Mouse (Mus musculus) limb, embryonic 14.5 days (tissue): ENCODE data around the gene Abcg1. TPM values are rescaled to one million over a fixed set of nuclear protein-coding genes. Genes with fewer than 3 reads are reported as not detected.

ENCODE experiments used
- ATAC-seq: fragments of 200-750 bp; cut with Nextera tagmentation; 2 replicates; pipeline ENCODE4 v1.8.0; 2017; ENCODE audit warnings: low read depth, moderate number of reproducible peaks, moderate TSS enrichment; ENCODE audit not compliant: low FRiP score
- DNase-seq: peaks from one replicate; pipeline ENCODE4 v3.0.0-alpha.2; 2015; ENCODE audit warnings: low spot score
- H3K27ac ChIP-seq: fragments of 300-500 bp; sonication (generic); replicated peaks from 2 replicates; pipeline ENCODE4 v1.5.1; 2014; ENCODE audit warnings: low read depth, mild to moderate bottlenecking, low read length, moderate library complexity, mixed read lengths
- H3K27me3 ChIP-seq: fragments of 300-500 bp; sonication (generic); 2 replicates; pipeline ENCODE4 v1.6.1; 2014; ENCODE audit warnings: low read length, mixed read lengths; ENCODE audit not compliant: control insufficient read depth, insufficient read depth
- H3K36me3 ChIP-seq: fragments of 300-500 bp; sonication (generic); 2 replicates; pipeline ENCODE4 v1.6.1; 2014; ENCODE audit warnings: mild to moderate bottlenecking, low read length, moderate library complexity, mixed read lengths; ENCODE audit not compliant: control insufficient read depth, insufficient read depth
- H3K4me1 ChIP-seq: fragments of 300-500 bp; sonication (generic); 2 replicates; pipeline ENCODE4 v1.6.1; 2014; ENCODE audit warnings: antibody characterized with exemption, low read length, mixed read lengths; ENCODE audit not compliant: control insufficient read depth, insufficient read depth
- H3K4me2 ChIP-seq: fragments of 300-500 bp; sonication (generic); replicated peaks from 2 replicates; pipeline ENCODE4 v1.6.1; 2014; ENCODE audit warnings: low read depth, mild to moderate bottlenecking, low read length, moderate library complexity; ENCODE audit not compliant: severe bottlenecking
- H3K4me3 ChIP-seq: fragments of 300-500 bp; sonication (generic); replicated peaks from 2 replicates; pipeline ENCODE4 v1.5.1; 2014; ENCODE audit warnings: low read length
- H3K9ac ChIP-seq: fragments of 300-500 bp; sonication (generic); 2 replicates; pipeline ENCODE4 v1.6.1; 2014; ENCODE audit warnings: mild to moderate bottlenecking, low read depth, low read length, moderate library complexity; ENCODE audit not compliant: severe bottlenecking
- H3K9me3 ChIP-seq: fragments of 300-500 bp; sonication (generic); 2 replicates; pipeline ENCODE4 v1.6.1; 2016; ENCODE audit warnings: low read length; ENCODE audit not compliant: control insufficient read depth
- POLR2A ChIP-seq: fragments of 200-500 bp; IDR thresholded peaks from 2 replicates; pipeline ENCODE4 v1.8.0; 2012; ENCODE audit warnings: inconsistent platforms, mild to moderate bottlenecking, moderate library complexity, borderline replicate concordance; ENCODE audit not compliant: insufficient read depth, insufficient read length; ENCODE audit errors: extremely low read depth
- WGBS: fragments of 180-500 bp; shearing (Covaris S2); extraction: QIAGEN DNeasy Blood & Tissue Kit; methylation state at CpG from one replicate; pipeline ENCODE4 v1.1.7; 2014; 5-methylcytosine and 5-hydroxymethylcytosine counted together
- polyA plus RNA-seq, 2 experiments: library from polyadenylated mRNA; depleted of rRNA in 1 of 2; stranded (reverse) in 1 of 2; unstranded in 1 of 2; fragments of >200 nt; fragmentation: Nextera tagmentation in 1 of 2; extraction: Ambion mirVana in 1 of 2; gene quantifications; 2 replicates each; pipeline versions ENCODE4 v1.2.1 to v1.2.3; 2012 to 2014

Gene Abcg1
- polyA plus RNA-seq, 2 experiments, result 3.4 to 6.8 TPM

GRCm38 (mm10) chr17:31138398-31138797 is 80.9 kb downstream of the Abcg1 start:
- Histone ChIP-seq H3K36me3 (no peaks in the 10 kb centered on the region), H3K4me1 (no peaks in the 10 kb centered on the region), H3K9ac (no peak overlapping the region), H3K9me3 (no peaks in the 10 kb centered on the region), H3K27ac (no peak overlapping the region), H3K27me3 (no peaks in the 10 kb centered on the region), H3K4me3 (no peak overlapping the region), H3K4me2 (no peak overlapping the region)
- WGBS, result 24% methylated on average over 5 of the region's 5 CpGs
- DNase-seq (peak; percentile 76), ATAC-seq (no peak)
- no peak for TF ChIP-seq POLR2A

GRCm38 (mm10) chr17:31142116-31142515 is 84.6 kb downstream of the Abcg1 start:
- WGBS, result 93% methylated on average over 7 of the region's 7 CpGs
- Histone ChIP-seq H3K4me2 (no peak overlapping the region), H3K9me3 (no peaks in the 10 kb centered on the region), H3K36me3 (no peaks in the 10 kb centered on the region), H3K4me1 (no peaks in the 10 kb centered on the region), H3K27me3 (no peaks in the 10 kb centered on the region), H3K27ac (no peak overlapping the region), H3K4me3 (no peak overlapping the region), H3K9ac (no peak overlapping the region)
- no peak for TF ChIP-seq POLR2A
- DNase-seq (no peak), ATAC-seq (no peak)

- H3K36me3 ChIP-seq, result no peaks in the 10 kb centered on the region
- H3K4me1 ChIP-seq, result no peaks in the 10 kb centered on the region
- no peak for TF ChIP-seq POLR2A
- H3K4me2 ChIP-seq, result no peak within 1 kb of the TSS
- 0 out of 2 replicates have a peak, but pooled peaks cover 3% of the 10 kb centered on the region for H3K9me3 ChIP-seq
- 64% methylated on average over 14 of the region's 15 CpGs for WGBS
- H3K27ac ChIP-seq, result no peak within 1 kb of the TSS
- no peak within 1 kb of the TSS for H3K4me3 ChIP-seq
- H3K9ac ChIP-seq, result no peak within 1 kb of the TSS
- no peaks in the 10 kb centered on the region for H3K27me3 ChIP-seq
- peak; percentile 18 for DNase-seq
- ATAC-seq, result no peak
Observed at GRCm38 (mm10) chr17:31144040-31145037, 86.9 kb downstream of the Abcg1 start, which contains the start of gene Tff2. Tff2 (minus strand) TSS chr17:31144282.

GRCm38 (mm10) chr17:31145998-31146397 is 88.5 kb downstream of the Abcg1 start:
- no peak for TF ChIP-seq POLR2A
- Histone ChIP-seq H3K9me3 (0 out of 2 replicates have a peak, but pooled peaks cover 6% of the 10 kb centered on the region), H3K9ac (no peak overlapping the region), H3K27me3 (no peaks in the 10 kb centered on the region), H3K4me1 (no peaks in the 10 kb centered on the region), H3K27ac (no peak overlapping the region), H3K36me3 (no peaks in the 10 kb centered on the region), H3K4me3 (no peak overlapping the region), H3K4me2 (no peak overlapping the region)
- DNase-seq, result no peak
- no peak for ATAC-seq
- 84% methylated on average over 9 of the region's 9 CpGs for WGBS

- WGBS, result 47% methylated on average over 5 of the region's 5 CpGs
Observed at GRCm38 (mm10) chr17:31152512-31152911, 95.0 kb downstream of the Abcg1 start.

More at GRCm38 (mm10) chr17:31152512-31152911, 95.0 kb downstream of the Abcg1 start:
- Histone ChIP-seq H3K4me1 (no peaks in the 10 kb centered on the region), H3K9me3 (0 out of 2 replicates have a peak, but pooled peaks cover 6% of the 10 kb centered on the region), H3K9ac (no peak overlapping the region), H3K27ac (no peak overlapping the region), H3K4me3 (no peak overlapping the region), H3K36me3 (no peaks in the 10 kb centered on the region), H3K4me2 (no peak overlapping the region), H3K27me3 (no peaks in the 10 kb centered on the region)
- TF ChIP-seq POLR2A, result no peak
- ATAC-seq, result no peak
- no peak for DNase-seq
